Mouse (Mus musculus): ENCODE data around the gene Hsf4. TPM values are rescaled to one million over a fixed set of nuclear protein-coding genes. Genes with fewer than 3 reads are reported as not detected.

Gene Hsf4
- polyA plus RNA-seq, 1 experiment from 2014 or later: 0.32 TPM

- H3K4me3 ChIP-seq: peak overlapping the region; percentile 45
- H3K36me3 ChIP-seq: peaks cover 15% of the 10 kb centered on the region
- no peak overlapping the region for H3K27ac ChIP-seq (replicated peaks)
- H3K27me3 ChIP-seq: peaks cover 92% of the 10 kb centered on the region
- WGBS: 2% methylated on average over 30 of the region's 30 CpGs
- peak overlapping the region; percentile 75 for H3K9ac ChIP-seq
- peak; percentile 73 for ATAC-seq (ENCODE audit: low read depth)
- H3K4me2 ChIP-seq: peak overlapping the region; percentile 77
- H3K4me1 ChIP-seq (replicated peaks): peaks cover 34% of the 10 kb centered on the region
- H3K9me3 ChIP-seq: no peaks in the 10 kb centered on the region
Observed at GRCm38 (mm10) chr8:105276292-105277120, 6.9 kb downstream of the Hsf4 start.

DNA sequence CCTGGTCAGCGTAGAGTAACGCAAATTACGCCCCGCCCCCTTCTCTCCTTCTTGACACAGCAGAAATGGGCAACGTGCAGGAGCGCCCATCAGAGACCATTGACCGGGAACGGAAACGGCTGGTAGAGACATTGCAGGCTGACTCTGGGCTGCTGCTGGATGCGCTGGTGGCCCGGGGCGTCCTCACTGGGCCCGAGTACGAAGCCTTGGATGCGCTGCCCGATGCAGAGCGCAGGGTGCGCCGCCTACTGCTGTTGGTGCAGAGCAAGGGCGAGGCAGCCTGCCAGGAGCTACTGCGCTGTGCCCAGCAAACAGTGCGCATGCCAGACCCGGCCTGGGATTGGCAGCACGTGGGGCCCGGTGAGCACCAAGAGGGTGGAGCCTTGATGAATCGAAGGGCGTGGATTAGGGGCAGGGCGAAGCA lies 9.3 kb downstream of the Hsf4 start:
- Histone ChIP-seq H3K27me3 (peaks cover 72% of the 10 kb centered on the region), H3K9me3 (no peaks in the 10 kb centered on the region), H3K4me2 (peak overlapping the region; percentile 50), H3K4me3 (peak overlapping the region; percentile 17), H3K9ac (peak overlapping the region; percentile 31; the same call in 1 of the 2 replicates), H3K36me3 (peaks cover 39% of the 10 kb centered on the region), H3K4me1 (replicated peaks) (peaks cover 34% of the 10 kb centered on the region), H3K27ac (replicated peaks) (no peak overlapping the region)
- WGBS: 2% methylated on average over 28 of the region's 28 CpGs
- ATAC-seq (ENCODE audit: low read depth): peak; percentile 58; the same call in 1 of the 2 replicates

DNA sequence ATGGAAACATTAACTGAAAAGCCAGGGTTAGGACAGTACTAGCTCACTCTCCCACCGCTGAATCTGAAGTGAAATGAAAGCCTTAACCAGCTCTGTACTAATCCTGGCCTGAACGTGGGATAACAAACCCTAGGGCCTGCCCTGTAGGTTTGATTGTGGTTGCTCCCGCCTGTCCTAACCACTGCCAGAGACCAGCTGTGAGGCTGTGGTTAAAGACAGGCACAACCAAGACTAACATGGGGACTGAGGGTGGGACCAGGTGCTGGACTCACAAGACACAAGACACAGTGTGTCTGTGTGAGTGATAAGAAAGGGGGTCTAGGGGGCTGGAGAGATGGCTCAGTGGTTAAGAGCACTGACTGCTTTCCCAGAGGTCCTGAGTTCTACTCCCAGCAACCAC lies 11.0 kb downstream of the Hsf4 start:
- no peak for ATAC-seq (ENCODE audit: low read depth)
- no peak overlapping the region for H3K9ac ChIP-seq
- H3K4me2 ChIP-seq: no peak overlapping the region
- peaks cover 51% of the 10 kb centered on the region for H3K36me3 ChIP-seq
- H3K27ac ChIP-seq (replicated peaks): no peak overlapping the region
- peaks cover 37% of the 10 kb centered on the region for H3K4me1 ChIP-seq (replicated peaks)
- no peak overlapping the region for H3K4me3 ChIP-seq
- H3K27me3 ChIP-seq: peaks cover 56% of the 10 kb centered on the region
- 70% methylated on average over 3 of the region's 3 CpGs for WGBS
- no peaks in the 10 kb centered on the region for H3K9me3 ChIP-seq

- ATAC-seq (ENCODE audit: low read depth): no peak
- no peak overlapping the region for H3K4me3 ChIP-seq
- H3K27me3 ChIP-seq: peaks cover 43% of the 10 kb centered on the region
- H3K9ac ChIP-seq: no peak overlapping the region
- peaks cover 37% of the 10 kb centered on the region for H3K4me1 ChIP-seq (replicated peaks)
- no peak overlapping the region for H3K27ac ChIP-seq (replicated peaks)
- no peak overlapping the region for H3K4me2 ChIP-seq
- peaks cover 54% of the 10 kb centered on the region for H3K36me3 ChIP-seq
- H3K9me3 ChIP-seq: no peaks in the 10 kb centered on the region
- 86% methylated on average over 12 of the region's 12 CpGs for WGBS
Observed at GRCm38 (mm10) chr8:105281821-105282220, 12.2 kb downstream of the Hsf4 start.

DNA sequence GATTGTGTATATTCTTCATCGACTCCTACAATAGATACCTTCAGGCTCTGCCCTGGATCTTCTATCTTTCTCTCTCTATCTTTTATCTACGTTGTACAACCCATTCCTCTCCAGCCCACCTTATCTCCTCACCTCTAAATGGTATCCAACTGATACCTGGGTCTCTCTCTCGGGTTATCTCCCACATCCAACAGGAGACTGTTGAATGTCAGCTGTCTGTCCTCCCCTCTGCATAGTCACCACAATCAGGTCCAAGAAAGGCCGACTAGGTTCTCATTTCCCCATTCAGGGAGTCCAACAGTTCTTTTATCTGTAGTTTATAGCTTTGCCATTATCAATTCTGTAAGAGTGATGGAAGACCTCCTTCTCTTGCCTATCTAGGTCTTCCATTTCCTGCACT lies 12.6 kb downstream of the Hsf4 start:
- H3K9me3 ChIP-seq: no peaks in the 10 kb centered on the region
- no peak overlapping the region for H3K4me3 ChIP-seq
- H3K36me3 ChIP-seq: peaks cover 54% of the 10 kb centered on the region
- H3K27ac ChIP-seq (replicated peaks): no peak overlapping the region
- H3K9ac ChIP-seq: no peak overlapping the region
- H3K27me3 ChIP-seq: peaks cover 39% of the 10 kb centered on the region
- H3K4me2 ChIP-seq: no peak overlapping the region
- no peak for ATAC-seq (ENCODE audit: low read depth)
- peaks cover 37% of the 10 kb centered on the region for H3K4me1 ChIP-seq (replicated peaks)
- 89% methylated on average over 4 of the region's 4 CpGs for WGBS

DNA sequence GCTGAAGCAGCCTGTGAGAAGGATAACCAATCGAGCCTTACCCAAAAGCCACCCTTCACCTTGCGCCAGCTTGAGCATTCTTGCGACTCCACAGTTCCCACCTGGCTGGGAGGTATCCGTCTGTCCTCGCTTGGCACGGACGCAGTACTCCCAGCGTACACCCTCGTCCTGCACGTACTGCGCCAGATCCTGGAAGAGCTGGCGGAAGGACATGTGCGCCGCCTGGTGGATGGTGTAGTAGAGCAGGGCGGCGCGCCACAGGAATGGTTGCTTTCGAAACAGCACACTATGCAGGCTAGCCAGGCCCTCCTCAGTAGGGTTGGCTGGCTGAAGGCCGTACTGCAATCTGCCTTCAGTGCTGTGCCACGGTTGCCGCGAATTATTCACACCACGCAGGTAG lies 13.5 kb downstream of the Hsf4 start:
- ATAC-seq (ENCODE audit: low read depth): 0 out of 2 replicates have a peak, but pooled peaks have one; percentile 5
- H3K27me3 ChIP-seq: peaks cover 31% of the 10 kb centered on the region
- peaks cover 42% of the 10 kb centered on the region for H3K4me1 ChIP-seq (replicated peaks)
- no peaks in the 10 kb centered on the region for H3K9me3 ChIP-seq
- no peak overlapping the region for H3K27ac ChIP-seq (replicated peaks)
- 23% methylated on average over 23 of the region's 23 CpGs for WGBS
- H3K4me3 ChIP-seq: no peak overlapping the region
- no peak overlapping the region for H3K4me2 ChIP-seq
- peaks cover 54% of the 10 kb centered on the region for H3K36me3 ChIP-seq
- no peak overlapping the region for H3K9ac ChIP-seq

DNA sequence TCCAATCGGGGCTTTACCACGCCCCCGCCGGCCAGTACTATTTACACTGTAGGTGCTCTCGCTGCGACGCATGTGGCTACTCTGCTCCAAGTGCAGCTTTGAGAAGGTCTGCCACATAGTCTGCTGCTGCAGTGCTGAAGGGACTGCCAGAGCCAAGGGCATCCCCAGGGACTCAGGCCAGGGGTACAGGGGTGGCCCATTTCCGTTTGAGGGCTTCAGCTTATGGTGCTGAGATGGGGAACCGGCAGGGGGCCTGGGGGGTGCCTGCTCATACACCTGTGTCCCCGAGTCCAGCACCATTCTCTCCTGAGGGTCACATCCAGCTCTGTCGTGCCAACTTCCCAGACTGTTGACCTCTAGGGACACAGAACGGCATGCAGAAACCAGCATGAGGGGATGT lies 15.9 kb downstream of the Hsf4 start:
- no peak for ATAC-seq (ENCODE audit: low read depth)
- Histone ChIP-seq H3K27ac (replicated peaks) (no peak overlapping the region), H3K9me3 (no peaks in the 10 kb centered on the region), H3K9ac (0 out of 2 replicates have a peak overlapping the region, but pooled peaks have one; percentile 45), H3K4me3 (no peak overlapping the region), H3K4me2 (peak overlapping the region; percentile 76; the same call in 1 of the 2 replicates), H3K4me1 (replicated peaks) (peaks cover 49% of the 10 kb centered on the region), H3K36me3 (peaks cover 44% of the 10 kb centered on the region), H3K27me3 (peaks cover 7% of the 10 kb centered on the region)
- 47% methylated on average over 12 of the region's 12 CpGs for WGBS

- no peak for ATAC-seq (ENCODE audit: low read depth)
- Histone ChIP-seq H3K36me3 (peaks cover 34% of the 10 kb centered on the region), H3K9ac (peak overlapping the region; percentile 50; the same call in 1 of the 2 replicates), H3K4me3 (peak overlapping the region; percentile 51), H3K9me3 (no peaks in the 10 kb centered on the region), H3K4me2 (peak overlapping the region; percentile 76), H3K27ac (replicated peaks) (no peak overlapping the region), H3K4me1 (replicated peaks) (peaks cover 58% of the 10 kb centered on the region), H3K27me3 (peaks cover 2% of the 10 kb centered on the region)
- 84% methylated on average over 4 of the region's 4 CpGs for WGBS
Observed at GRCm38 (mm10) chr8:105286907-105287306, 17.3 kb downstream of the Hsf4 start.

- no peak for ATAC-seq (ENCODE audit: low read depth)
- 84% methylated on average over 5 of the region's 5 CpGs for whole genome bisulfite sequencing
- Histone ChIP-seq H3K9ac (peak overlapping the region; percentile 75), H3K4me1 (replicated peaks) (peaks cover 58% of the 10 kb centered on the region), H3K27ac (replicated peaks) (peak overlapping the region; percentile 91; the same call in 1 of the 2 replicates), H3K9me3 (no peaks in the 10 kb centered on the region), H3K4me2 (peak overlapping the region; percentile 76), H3K36me3 (peaks cover 21% of the 10 kb centered on the region), H3K4me3 (peak overlapping the region; percentile 51), H3K27me3 (peaks cover 2% of the 10 kb centered on the region; the same call in 1 of the 2 replicates)
Observed at GRCm38 (mm10) chr8:105288231-105288630, 18.6 kb downstream of the Hsf4 start.

GRCm38 (mm10) chr8:105288958-105289732 lies 19.5 kb downstream of the Hsf4 start:
- peak overlapping the region; percentile 76 for H3K4me2 ChIP-seq
- H3K36me3 ChIP-seq: peaks cover 14% of the 10 kb centered on the region
- under 1% methylated on average over 53 of the region's 53 CpGs for WGBS
- H3K27me3 ChIP-seq: peaks cover 3% of the 10 kb centered on the region; the same call in 1 of the 2 replicates
- peak overlapping the region; percentile 51 for H3K4me3 ChIP-seq
- H3K4me1 ChIP-seq (replicated peaks): peaks cover 58% of the 10 kb centered on the region
- peak overlapping the region; percentile 91 for H3K27ac ChIP-seq (replicated peaks)
- peak overlapping the region; percentile 75 for H3K9ac ChIP-seq
- ATAC-seq (ENCODE audit: low read depth): peak; percentile 94
- H3K9me3 ChIP-seq: no peaks in the 10 kb centered on the region

GRCm38 (mm10) chr8:105289805-105290460 lies 20.3 kb downstream of the Hsf4 start, which contains the start of gene 4931428F04Rik:
Gene 4931428F04Rik (minus strand): TSS chr8:105289864.
- Histone ChIP-seq H3K9me3 (no peaks in the 10 kb centered on the region), H3K27me3 (peaks cover 7% of the 10 kb centered on the region; the same call in 1 of the 2 replicates), H3K4me1 (replicated peaks) (peaks cover 58% of the 10 kb centered on the region), H3K9ac (peak within 1 kb of the TSS; percentile 75), H3K36me3 (peaks cover 8% of the 10 kb centered on the region), H3K27ac (replicated peaks) (peak within 1 kb of the TSS; percentile 91), H3K4me2 (peak within 1 kb of the TSS; percentile 76), H3K4me3 (peak within 1 kb of the TSS; percentile 51)
- WGBS: 1% methylated on average over 43 of the region's 43 CpGs
- ATAC-seq (ENCODE audit: low read depth): peak; percentile 11
